Mouse (Mus musculus) stomach, postnatal 0 days (tissue): ENCODE measurements at regions not wholly inside any gene's neighbourhood (a gene's known extent, or its start where the extent isn't known, plus 50 kb on each side); places are given as distances from the start of the nearest gene placed in this dataset.

Experiments used
- ATAC-seq: fragments of 200-750 bp; cut with Nextera tagmentation; 2 replicates; pipeline ENCODE4 v1.8.0; 2017; ENCODE audit not compliant: low FRiP score, low TSS enrichment
- DNase-seq: peaks from one replicate; pipeline ENCODE4 v3.0.0-alpha.2; 2016; ENCODE audit warnings: low spot score
- H3K27ac ChIP-seq: fragments of 300-500 bp; sonication (generic); replicated peaks from 2 replicates; pipeline ENCODE4 v1.5.1; 2014; ENCODE audit warnings: mild to moderate bottlenecking, control low read depth
- H3K27me3 ChIP-seq: fragments of 300-500 bp; sonication (generic); 2 replicates; pipeline ENCODE4 v1.6.1; 2014; ENCODE audit warnings: low read length; ENCODE audit not compliant: control insufficient read depth, insufficient read depth
- H3K36me3 ChIP-seq: fragments of 300-500 bp; sonication (generic); 2 replicates; pipeline ENCODE4 v1.6.1; 2014; ENCODE audit warnings: low read length, mixed read lengths; ENCODE audit not compliant: control insufficient read depth, insufficient read depth
- H3K4me1 ChIP-seq: fragments of 300-500 bp; sonication (generic); replicated peaks from 2 replicates; pipeline ENCODE4 v1.6.1; 2014; ENCODE audit warnings: antibody characterized with exemption; ENCODE audit not compliant: control insufficient read depth, insufficient read depth
- H3K4me2 ChIP-seq: fragments of 300-500 bp; sonication (generic); replicated peaks from 2 replicates; pipeline ENCODE4 v1.6.1; 2014; ENCODE audit warnings: low read depth, mild to moderate bottlenecking, control low read depth, moderate library complexity
- H3K4me3 ChIP-seq: fragments of 300-500 bp; sonication (generic); 2 replicates; pipeline ENCODE4 v1.5.1; 2014; ENCODE audit warnings: low read depth, low read length, control low read depth
- H3K9ac ChIP-seq: fragments of 300-500 bp; sonication (generic); 2 replicates; pipeline ENCODE4 v1.6.1; 2014; ENCODE audit warnings: mild to moderate bottlenecking, low read length, control low read depth, mixed read lengths
- H3K9me3 ChIP-seq: fragments of 300-500 bp; sonication (generic); 2 replicates; pipeline ENCODE4 v1.6.1; 2016; ENCODE audit warnings: low read length; ENCODE audit not compliant: control insufficient read depth
- CTCF ChIP-seq: IDR thresholded peaks from 2 replicates; pipeline ENCODE4 v1.5.1; 2016; ENCODE audit warnings: antibody characterized with exemption, low read depth, mild to moderate bottlenecking, moderate library complexity
- EP300 ChIP-seq: optimal IDR thresholded peaks from 2 replicates; pipeline ENCODE3; 2016; ENCODE audit warnings: antibody characterized with exemption
- WGBS: fragments of 180-500 bp; shearing (Covaris S2); extraction: QIAGEN DNeasy Blood & Tissue Kit; methylation state at CpG from one replicate; pipeline ENCODE4 v1.1.7; 2014; 5-methylcytosine and 5-hydroxymethylcytosine counted together

DNA sequence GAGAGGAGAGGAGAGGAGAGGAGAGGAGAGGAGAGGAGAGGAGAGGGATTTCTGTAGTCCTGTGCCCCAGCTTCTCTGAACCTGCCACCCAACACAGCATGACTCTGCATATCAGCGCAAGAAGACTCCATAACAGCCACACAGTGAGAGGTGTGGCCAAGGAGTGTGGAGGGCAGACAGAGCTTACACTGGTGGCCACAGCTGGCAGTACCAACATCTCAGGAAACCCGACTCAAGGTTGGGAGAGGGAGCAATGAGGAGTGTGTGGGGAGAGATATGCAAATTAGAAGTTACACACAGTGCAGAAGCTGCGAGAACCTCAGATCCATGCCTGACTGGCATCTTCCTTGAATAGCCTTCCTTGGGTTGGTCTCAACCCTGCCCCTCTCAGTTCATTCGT lies 63.5 kb upstream of the Vps8 start:
- H3K4me2 ChIP-seq, result no peak overlapping the region
- H3K9me3 ChIP-seq, result no peaks in the 10 kb centered on the region
- no peaks in the 10 kb centered on the region for H3K27me3 ChIP-seq
- H3K36me3 ChIP-seq, result no peaks in the 10 kb centered on the region
- no peak overlapping the region for H3K4me3 ChIP-seq
- DNase-seq, result peak; percentile 35
- ATAC-seq, result peak; percentile 71
- peaks cover 2% of the 10 kb centered on the region; the same call in 1 of the 2 replicates for H3K4me1 ChIP-seq
- 54% methylated on average over 4 of the region's 4 CpGs for WGBS
- H3K9ac ChIP-seq, result no peak overlapping the region
- TF ChIP-seq CTCF (no peak), EP300 (no peak)
- no peak overlapping the region for H3K27ac ChIP-seq

DNA sequence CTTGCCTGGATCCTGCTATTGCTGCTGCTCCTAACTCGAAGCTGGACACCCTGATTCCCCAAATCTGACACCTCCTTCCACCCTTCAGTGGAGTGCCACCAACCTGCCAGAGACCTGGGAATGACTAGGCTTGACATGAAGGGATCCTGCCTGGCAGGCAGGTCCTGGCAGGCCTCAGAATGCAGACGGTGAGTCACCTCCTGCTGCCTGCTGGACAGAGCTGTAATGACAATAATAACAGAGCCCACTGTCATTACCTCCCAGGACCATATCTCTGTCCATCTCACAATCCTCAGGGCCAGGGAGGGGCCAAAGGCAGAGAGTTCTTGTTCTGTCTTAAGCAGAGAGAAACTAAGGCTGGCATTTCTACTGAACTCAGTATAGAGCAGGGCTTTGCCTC lies 61.5 kb upstream of the Vps8 start:
- Histone ChIP-seq H3K27ac (no peak overlapping the region), H3K9ac (no peak overlapping the region), H3K36me3 (no peaks in the 10 kb centered on the region), H3K27me3 (no peaks in the 10 kb centered on the region), H3K4me1 (peaks cover 2% of the 10 kb centered on the region; the same call in 1 of the 2 replicates), H3K9me3 (no peaks in the 10 kb centered on the region), H3K4me3 (no peak overlapping the region), H3K4me2 (no peak overlapping the region)
- 0 out of 2 replicates have a peak, but pooled peaks have one; percentile 36 for ATAC-seq
- peak; percentile 33 for DNase-seq
- WGBS, result 32% methylated on average over 2 of the region's 2 CpGs
- peak; percentile 27; the same call in 1 of the 2 replicates for TF ChIP-seq CTCF
- no peak for TF ChIP-seq EP300

DNA sequence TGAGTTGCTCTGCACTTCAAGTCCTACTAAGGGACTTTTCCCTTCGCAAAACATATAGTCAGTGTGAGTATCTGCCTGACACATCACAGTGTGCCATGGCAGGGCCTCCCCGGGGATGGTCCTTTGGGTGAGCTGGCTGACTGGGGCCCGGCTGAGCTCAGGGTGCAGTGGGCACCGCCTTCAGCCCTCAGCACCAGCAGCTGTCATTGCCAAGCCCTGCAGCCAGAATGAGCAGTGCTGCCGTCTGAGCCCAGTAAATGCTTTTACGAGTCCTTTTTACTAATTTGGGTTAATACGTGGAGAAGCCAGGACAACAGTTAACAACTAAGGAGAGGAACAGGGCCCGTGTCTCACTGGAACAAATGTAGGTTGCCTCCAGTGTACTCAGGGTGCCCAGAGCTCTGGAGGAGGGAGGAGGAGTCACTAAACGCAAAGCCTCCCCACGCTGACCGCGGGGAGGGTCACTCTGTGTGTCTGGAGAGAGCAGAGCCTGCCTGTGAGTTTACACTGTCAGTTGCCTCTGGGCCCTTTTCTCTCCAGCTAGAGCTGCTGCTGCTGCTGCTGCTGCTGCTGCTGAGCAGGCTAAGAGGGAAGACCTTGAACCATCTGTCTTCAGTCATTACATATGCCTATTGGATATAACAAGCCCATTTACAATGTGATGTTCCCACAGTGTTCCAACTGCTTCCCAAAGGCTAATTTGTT lies 60.1 kb upstream of the Vps8 start:
- DNase-seq (no peak), ATAC-seq (no peak)
- H3K27ac ChIP-seq, result peak overlapping the region; percentile 61; the same call in 1 of the 2 replicates

DNA sequence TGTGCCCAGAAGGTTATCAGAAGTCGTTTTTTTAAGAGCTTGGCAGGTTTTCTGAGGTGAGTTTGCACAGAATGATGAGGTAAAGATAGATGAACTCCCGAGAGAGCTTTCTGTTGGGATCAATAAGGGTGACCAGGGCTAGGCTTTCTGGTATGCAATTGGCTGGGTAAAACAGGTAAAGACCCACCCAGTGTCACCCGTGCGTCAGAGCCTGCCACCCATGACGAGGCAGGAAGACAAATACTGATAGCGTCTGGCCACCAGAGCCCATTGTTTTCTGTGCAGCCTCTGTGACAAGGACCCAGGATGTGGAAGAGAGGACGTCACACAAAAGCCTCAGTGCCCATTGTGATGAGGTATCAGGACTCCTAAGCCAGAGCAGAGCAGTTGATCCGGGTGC lies 58.0 kb upstream of the Vps8 start:
- TF ChIP-seq EP300 (no peak), CTCF (no peak)
- ATAC-seq (peak; percentile 55), DNase-seq (peak; percentile 69)
- no peaks in the 10 kb centered on the region; the same call in 1 of the 2 replicates for H3K4me1 ChIP-seq
- no peak overlapping the region for H3K27ac ChIP-seq
- no peak overlapping the region for H3K4me2 ChIP-seq
- H3K9ac ChIP-seq, result no peak overlapping the region
- no peaks in the 10 kb centered on the region for H3K9me3 ChIP-seq
- 44% methylated on average over 8 of the region's 8 CpGs for WGBS
- H3K4me3 ChIP-seq, result no peak overlapping the region
- H3K27me3 ChIP-seq, result no peaks in the 10 kb centered on the region
- no peaks in the 10 kb centered on the region for H3K36me3 ChIP-seq

More for the DNA sequence above, 60.1 kb upstream of the Vps8 start:
- H3K9ac ChIP-seq, result no peak overlapping the region; the same call in 1 of the 2 replicates
- no peak overlapping the region for H3K4me3 ChIP-seq
- TF ChIP-seq EP300 (no peak), CTCF (no peak)
- H3K27me3 ChIP-seq, result no peaks in the 10 kb centered on the region
- H3K9me3 ChIP-seq, result no peaks in the 10 kb centered on the region
- peaks cover 2% of the 10 kb centered on the region; the same call in 1 of the 2 replicates for H3K4me1 ChIP-seq
- no peak overlapping the region for H3K4me2 ChIP-seq
- 40% methylated on average over 12 of the region's 12 CpGs for WGBS
- no peaks in the 10 kb centered on the region for H3K36me3 ChIP-seq

DNA sequence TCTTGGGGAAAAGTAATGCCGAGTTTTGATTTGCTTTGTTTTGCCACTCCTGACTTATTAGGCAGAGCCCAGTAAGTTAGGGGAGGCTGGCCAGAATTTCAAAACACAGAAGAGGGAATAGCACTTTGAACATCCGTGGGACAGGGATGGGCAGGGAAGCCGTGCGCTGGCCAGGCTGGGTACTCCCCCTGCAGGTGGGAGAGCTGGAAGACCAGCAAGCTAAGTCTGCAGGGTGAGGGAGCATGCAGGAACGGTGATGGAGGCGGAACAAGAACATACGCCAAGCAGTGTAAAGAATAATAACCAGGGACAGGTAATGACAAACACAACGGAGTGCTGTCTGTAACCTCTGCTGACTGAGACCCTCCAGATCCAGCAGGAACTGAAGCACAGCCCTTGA lies 55.5 kb upstream of the Vps8 start:
- Histone ChIP-seq H3K9ac (no peak overlapping the region), H3K4me2 (no peak overlapping the region), H3K27ac (no peak overlapping the region), H3K27me3 (no peaks in the 10 kb centered on the region), H3K4me3 (no peak overlapping the region), H3K9me3 (no peaks in the 10 kb centered on the region), H3K4me1 (no peaks in the 10 kb centered on the region; the same call in 1 of the 2 replicates), H3K36me3 (no peaks in the 10 kb centered on the region)
- DNase-seq (peak; percentile 65), ATAC-seq (no peak)
- TF ChIP-seq CTCF, result peak; percentile 79
- TF ChIP-seq EP300, result no peak
- WGBS, result 23% methylated on average over 8 of the region's 8 CpGs

DNA sequence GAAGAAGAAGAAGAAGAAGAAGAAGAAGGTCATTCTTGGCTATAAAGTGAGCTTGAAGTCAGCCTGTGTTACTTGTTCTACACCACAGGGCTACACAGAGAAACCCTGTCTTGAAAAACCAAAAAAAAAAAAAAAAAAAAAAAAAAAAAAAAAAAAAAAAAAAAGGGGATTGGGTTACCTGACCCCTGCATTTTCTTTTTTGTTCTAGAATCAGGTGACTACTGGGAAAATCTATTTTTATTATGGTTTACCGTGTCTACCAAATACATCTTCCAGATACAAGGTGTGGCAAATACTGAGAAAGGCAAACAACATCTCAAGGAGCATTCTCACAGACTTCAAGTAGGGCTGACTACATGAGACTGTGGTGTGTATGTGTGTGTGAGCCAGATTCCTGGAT lies 54.1 kb upstream of the Vps8 start:
- Histone ChIP-seq H3K9ac (no peak overlapping the region), H3K27ac (peak overlapping the region; percentile 84), H3K4me1 (no peaks in the 10 kb centered on the region), H3K27me3 (no peaks in the 10 kb centered on the region), H3K9me3 (no peaks in the 10 kb centered on the region), H3K4me3 (no peak overlapping the region), H3K36me3 (no peaks in the 10 kb centered on the region), H3K4me2 (no peak overlapping the region)
- 65% methylated on average over 1 of the region's 1 CpGs for whole genome bisulfite sequencing
- no peak for ATAC-seq
- no peak for DNase-seq
- TF ChIP-seq CTCF (no peak), EP300 (no peak)
